Mouse (Mus musculus) liver, embryonic 14.5 days (tissue): ENCODE results near the gene Blvra.

Experiments used
- CTCF ChIP-seq: IDR thresholded peaks from 2 replicates; pipeline ENCODE4 v1.5.1; 2016; ENCODE audit warnings: antibody characterized with exemption, low read depth, control low read depth
- EP300 ChIP-seq: IDR thresholded peaks from 2 replicates; pipeline ENCODE4 v1.6.1; 2016; ENCODE audit warnings: antibody characterized with exemption, low read depth

- no peak for TF ChIP-seq CTCF
- TF ChIP-seq EP300 = no peak
Observed at GRCm38 (mm10) chr2:127070879-127071278, 414 bp downstream of the Blvra start.
